Mouse (Mus musculus) liver, embryonic 16.5 days (tissue): Measurements from ENCODE around the gene Ctnna2. TPM values are rescaled to one million over a fixed set of nuclear protein-coding genes. Genes with fewer than 3 reads are reported as not detected.

Experiments used
- ATAC-seq: fragments of 200-750 bp; cut with Nextera tagmentation; 2 replicates; pipeline ENCODE4 v1.8.0; 2017; ENCODE audit warnings: low read depth, mild to moderate bottlenecking, moderate number of reproducible peaks, moderate library complexity
- H3K27ac ChIP-seq: fragments of 300-500 bp; sonication (generic); 2 replicates; pipeline ENCODE4 v1.5.1; 2014; ENCODE audit warnings: mild to moderate bottlenecking, low read length
- H3K27me3 ChIP-seq: fragments of 300-500 bp; sonication (generic); 2 replicates; pipeline ENCODE4 v1.6.1; 2014; ENCODE audit warnings: low read depth, low read length, mixed read lengths; ENCODE audit not compliant: control insufficient read depth, insufficient read depth
- H3K36me3 ChIP-seq: fragments of 300-500 bp; sonication (generic); 2 replicates; pipeline ENCODE4 v1.6.1; 2014; ENCODE audit warnings: mild to moderate bottlenecking; ENCODE audit not compliant: control insufficient read depth, insufficient read depth
- H3K4me1 ChIP-seq: fragments of 300-500 bp; sonication (generic); 2 replicates; pipeline ENCODE4 v1.6.1; 2014; ENCODE audit warnings: low read depth, low read length, mixed read lengths; ENCODE audit not compliant: control insufficient read depth
- H3K4me2 ChIP-seq: fragments of 300-500 bp; sonication (generic); 2 replicates; pipeline ENCODE4 v1.6.1; 2014; ENCODE audit warnings: low read depth, low read length, mixed read lengths
- H3K4me3 ChIP-seq: fragments of 300-500 bp; sonication (generic); 2 replicates; pipeline ENCODE4 v1.5.1; 2014; ENCODE audit warnings: low read depth, mild to moderate bottlenecking, low read length
- H3K9ac ChIP-seq: fragments of 300-500 bp; sonication (generic); 2 replicates; pipeline ENCODE4 v1.6.1; 2014; ENCODE audit warnings: low read depth, low read length
- H3K9me3 ChIP-seq: fragments of 300-500 bp; sonication (generic); replicated peaks from 2 replicates; pipeline ENCODE4 v1.6.1; 2016; ENCODE audit warnings: low read length; ENCODE audit not compliant: control insufficient read depth
- WGBS: fragments of 180-500 bp; shearing (Covaris S2); extraction: QIAGEN DNeasy Blood & Tissue Kit; methylation state at CpG from one replicate; pipeline ENCODE4 v1.1.7; 2014; ENCODE audit not compliant: insufficient replicate concordance; 5-methylcytosine and 5-hydroxymethylcytosine counted together
- polyA plus RNA-seq: library from polyadenylated mRNA; unstranded; fragments of >200 nt; fragmentation: Nextera tagmentation; extraction: Ambion mirVana; gene quantifications from 2 replicates; pipeline ENCODE4 v1.2.1, GENCODE M21; 2015

The Ctnna2 gene
- polyA plus RNA-seq, 1 experiment from 2014 or later, result 0.12 TPM

GRCm38 (mm10) chr6:77220776-77221175, 758.7 kb downstream of the Ctnna2 start:
- WGBS, result 70% methylated on average over 4 of the region's 4 CpGs
- H3K4me1 ChIP-seq, result no peaks in the 10 kb centered on the region
- H3K4me2 ChIP-seq, result no peak overlapping the region
- H3K4me3 ChIP-seq, result no peak overlapping the region
- no peak for ATAC-seq
- H3K27ac ChIP-seq, result no peak overlapping the region
- no peaks in the 10 kb centered on the region for H3K36me3 ChIP-seq
- no peaks in the 10 kb centered on the region for H3K9me3 ChIP-seq
- H3K9ac ChIP-seq, result no peak overlapping the region
- H3K27me3 ChIP-seq, result no peaks in the 10 kb centered on the region

GRCm38 (mm10) chr6:77218875-77219274, 760.6 kb downstream of the Ctnna2 start:
- Histone ChIP-seq H3K9me3 (no peaks in the 10 kb centered on the region), H3K4me2 (no peak overlapping the region), H3K9ac (no peak overlapping the region), H3K27ac (no peak overlapping the region), H3K36me3 (no peaks in the 10 kb centered on the region), H3K4me1 (no peaks in the 10 kb centered on the region), H3K27me3 (no peaks in the 10 kb centered on the region), H3K4me3 (no peak overlapping the region)
- no peak for ATAC-seq

- no peak overlapping the region for H3K27ac ChIP-seq
- H3K36me3 ChIP-seq, result no peaks in the 10 kb centered on the region
- 55% methylated on average over 4 of the region's 4 CpGs for WGBS
- no peak overlapping the region for H3K4me2 ChIP-seq
- no peak overlapping the region for H3K4me3 ChIP-seq
- no peaks in the 10 kb centered on the region for H3K9me3 ChIP-seq
- no peak for ATAC-seq
- no peaks in the 10 kb centered on the region for H3K4me1 ChIP-seq
- no peaks in the 10 kb centered on the region for H3K27me3 ChIP-seq
- H3K9ac ChIP-seq, result no peak overlapping the region
Measured at GRCm38 (mm10) chr6:77215322-77215721, 764.2 kb downstream of the Ctnna2 start.

GRCm38 (mm10) chr6:77213757-77214409, 765.6 kb downstream of the Ctnna2 start:
- H3K9ac ChIP-seq, result no peak overlapping the region
- H3K27ac ChIP-seq, result no peak overlapping the region
- WGBS, result 27% methylated on average over 3 of the region's 3 CpGs
- no peak overlapping the region for H3K4me2 ChIP-seq
- no peak overlapping the region for H3K4me3 ChIP-seq
- H3K36me3 ChIP-seq, result no peaks in the 10 kb centered on the region
- ATAC-seq, result no peak
- no peaks in the 10 kb centered on the region for H3K9me3 ChIP-seq
- H3K27me3 ChIP-seq, result no peaks in the 10 kb centered on the region
- no peaks in the 10 kb centered on the region for H3K4me1 ChIP-seq

- H3K9ac ChIP-seq, result no peak overlapping the region
- WGBS, result 54% methylated on average over 3 of the region's 3 CpGs
- no peak for ATAC-seq
Measured at GRCm38 (mm10) chr6:77209929-77210328, 769.6 kb downstream of the Ctnna2 start.

GRCm38 (mm10) chr6:77209183-77209582, 770.3 kb downstream of the Ctnna2 start:
- no peaks in the 10 kb centered on the region for H3K4me1 ChIP-seq
- WGBS, result 59% methylated on average over 1 of the region's 1 CpGs
- no peaks in the 10 kb centered on the region for H3K27me3 ChIP-seq
- H3K4me2 ChIP-seq, result no peak overlapping the region
- H3K36me3 ChIP-seq, result no peaks in the 10 kb centered on the region
- H3K9me3 ChIP-seq, result no peaks in the 10 kb centered on the region
- H3K4me3 ChIP-seq, result no peak overlapping the region
- ATAC-seq, result no peak
- no peak overlapping the region for H3K9ac ChIP-seq
- no peak overlapping the region for H3K27ac ChIP-seq

More at GRCm38 (mm10) chr6:77209929-77210328, 769.6 kb downstream of the Ctnna2 start:
- no peak overlapping the region for H3K4me2 ChIP-seq
- H3K4me1 ChIP-seq, result no peaks in the 10 kb centered on the region
- H3K36me3 ChIP-seq, result no peaks in the 10 kb centered on the region
- H3K4me3 ChIP-seq, result no peak overlapping the region
- H3K9me3 ChIP-seq, result no peaks in the 10 kb centered on the region
- no peak overlapping the region for H3K27ac ChIP-seq
- no peaks in the 10 kb centered on the region for H3K27me3 ChIP-seq

GRCm38 (mm10) chr6:77199375-77199774, 780.1 kb downstream of the Ctnna2 start:
- Histone ChIP-seq H3K27ac (no peak overlapping the region), H3K9ac (no peak overlapping the region), H3K9me3 (no peaks in the 10 kb centered on the region), H3K4me1 (no peaks in the 10 kb centered on the region), H3K27me3 (no peaks in the 10 kb centered on the region), H3K4me3 (no peak overlapping the region), H3K36me3 (no peaks in the 10 kb centered on the region), H3K4me2 (no peak overlapping the region)
- 69% methylated on average over 2 of the region's 2 CpGs for WGBS
- no peak for ATAC-seq

- H3K4me1 ChIP-seq, result no peaks in the 10 kb centered on the region
- no peak for ATAC-seq
- H3K27me3 ChIP-seq, result no peaks in the 10 kb centered on the region
- no peak overlapping the region for H3K4me2 ChIP-seq
- no peaks in the 10 kb centered on the region for H3K36me3 ChIP-seq
- H3K9me3 ChIP-seq, result no peaks in the 10 kb centered on the region
- 47% methylated on average over 3 of the region's 3 CpGs for WGBS
- no peak overlapping the region for H3K27ac ChIP-seq
- no peak overlapping the region for H3K9ac ChIP-seq
- H3K4me3 ChIP-seq, result no peak overlapping the region
Measured at GRCm38 (mm10) chr6:77196650-77197049, 782.8 kb downstream of the Ctnna2 start.

GRCm38 (mm10) chr6:77191635-77192034, 787.9 kb downstream of the Ctnna2 start:
- Histone ChIP-seq H3K9ac (no peak overlapping the region), H3K9me3 (no peaks in the 10 kb centered on the region), H3K36me3 (no peaks in the 10 kb centered on the region), H3K4me2 (no peak overlapping the region), H3K4me3 (no peak overlapping the region), H3K27ac (no peak overlapping the region), H3K27me3 (no peaks in the 10 kb centered on the region), H3K4me1 (no peaks in the 10 kb centered on the region)
- 48% methylated on average over 4 of the region's 4 CpGs for WGBS
- no peak for ATAC-seq
